Mouse (Mus musculus): ENCODE results near the gene Ogdhl.

The Ogdhl gene

GRCm38 (mm10) chr14:32380099-32380480, 58.3 kb downstream of the Ogdhl start:
- no peak for DNase-seq (ENCODE audit: low spot score)

- no peak for DNase-seq (ENCODE audit: low spot score)
Observed at GRCm38 (mm10) chr14:32381066-32381465, 59.2 kb downstream of the Ogdhl start.

- no peak for DNase-seq (ENCODE audit: low spot score)
Observed at GRCm38 (mm10) chr14:32381619-32382018, 59.8 kb downstream of the Ogdhl start.

- no peak for DNase-seq (ENCODE audit: low spot score)
Observed at GRCm38 (mm10) chr14:32388196-32388595, 66.4 kb downstream of the Ogdhl start, which contains the start of gene 1700024G13Rik. TSS of gene 1700024G13Rik (minus strand) at chr14:32388391.
